Mouse (Mus musculus): ENCODE results near the gene Pde5a. TPM values are rescaled to one million over a fixed set of nuclear protein-coding genes. Genes with fewer than 3 reads are reported as not detected.

Pde5a gene
- 1.1 and 1.9 TPM in 2 replicates for polyA plus RNA-seq (2012; rRNA removed; ENCODE audit: low replicate concordance)

DNA sequence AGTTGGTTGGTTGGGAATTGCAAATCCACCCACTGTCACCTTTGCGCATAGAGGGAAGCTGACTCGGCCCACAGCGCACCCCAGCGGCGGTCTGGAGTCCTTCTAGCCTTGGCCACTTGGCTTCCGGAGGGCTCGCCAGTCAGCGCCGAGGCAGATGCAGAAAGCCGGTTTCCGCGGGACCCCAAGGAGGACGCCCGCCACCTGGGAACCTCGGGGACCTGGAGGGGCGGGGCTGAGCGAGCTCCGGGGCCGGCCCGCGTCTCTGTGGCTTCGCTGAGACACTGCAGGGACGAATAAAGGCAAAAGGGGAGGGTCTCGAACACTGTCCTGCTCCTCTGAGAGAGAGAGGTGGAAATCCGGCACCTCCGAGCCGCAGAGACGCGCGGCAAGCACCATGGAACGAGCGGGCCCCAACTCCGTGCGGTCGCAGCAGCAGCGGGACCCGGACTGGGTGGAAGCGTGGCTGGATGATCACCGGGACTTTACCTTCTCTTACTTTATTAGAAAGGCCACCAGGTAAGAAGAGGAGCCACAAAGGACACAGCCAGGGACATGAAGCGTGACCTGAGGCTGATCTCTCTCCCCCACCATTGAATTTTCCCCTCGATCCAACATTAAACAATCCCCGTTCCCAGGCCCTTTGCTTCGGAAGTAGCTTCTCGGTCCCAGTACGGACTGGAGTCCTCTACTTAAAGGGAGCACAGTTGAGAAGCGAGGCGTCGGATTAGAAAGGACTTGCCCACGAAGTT lies at the start of gene Pde5a:
TSS of gene Pde5a (plus strand) at position 96 of the 749 bp plus-strand sequence.

DNA sequence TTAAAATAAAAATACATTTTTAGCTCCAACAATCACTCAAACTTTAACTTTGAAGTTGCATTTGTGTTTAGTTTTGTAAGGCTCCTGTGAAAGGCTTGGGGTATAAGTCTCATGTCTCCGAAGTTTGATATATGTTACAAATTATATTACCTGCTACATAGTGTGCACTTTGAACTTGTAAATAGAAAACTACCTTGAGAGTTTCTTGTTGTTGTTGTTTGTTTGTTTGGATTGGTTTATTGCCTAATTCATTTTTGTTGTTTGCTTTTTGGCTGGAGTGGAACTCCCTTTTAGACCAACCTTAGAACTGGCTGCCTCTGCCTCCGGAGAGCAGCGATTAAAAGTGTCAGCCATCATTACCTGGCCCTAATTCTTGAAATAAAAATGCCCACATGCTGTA lies 166.0 kb downstream of the Pde5a start, which contains the start of gene Fabp2:
TSS of gene Fabp2 (plus strand) at position 301 of the 400 bp plus-strand sequence.

Other genes with a start within 250 kb of the Pde5a start
- 4.3 and 9.5 TPM in 2 replicates for gene Fnbp1l, start 109.2 kb upstream of the Pde5a start, polyA plus RNA-seq (2012; rRNA removed; ENCODE audit: low replicate concordance)
- gene Fabp2, start 166.1 kb downstream of the Pde5a start, polyA plus RNA-seq (2012; rRNA removed; ENCODE audit: low replicate concordance), result not detected in 2 replicates
- not detected in 2 replicates for gene Gm10959, start 190.4 kb downstream of the Pde5a start, polyA plus RNA-seq (2012; rRNA removed; ENCODE audit: low replicate concordance)
- 28.1 and 35.0 TPM in 2 replicates for gene 1810037I17Rik, start 195.3 kb downstream of the Pde5a start, polyA plus RNA-seq (2012; rRNA removed; ENCODE audit: low replicate concordance)